Mouse (Mus musculus): ENCODE data around the gene Apol7a. TPM values are rescaled to one million over a fixed set of nuclear protein-coding genes. Genes with fewer than 3 reads are reported as not detected.

Gene Apol7a
- polyA plus RNA-seq, 1 experiment from 2014 or later, result 0.37 TPM

DNA sequence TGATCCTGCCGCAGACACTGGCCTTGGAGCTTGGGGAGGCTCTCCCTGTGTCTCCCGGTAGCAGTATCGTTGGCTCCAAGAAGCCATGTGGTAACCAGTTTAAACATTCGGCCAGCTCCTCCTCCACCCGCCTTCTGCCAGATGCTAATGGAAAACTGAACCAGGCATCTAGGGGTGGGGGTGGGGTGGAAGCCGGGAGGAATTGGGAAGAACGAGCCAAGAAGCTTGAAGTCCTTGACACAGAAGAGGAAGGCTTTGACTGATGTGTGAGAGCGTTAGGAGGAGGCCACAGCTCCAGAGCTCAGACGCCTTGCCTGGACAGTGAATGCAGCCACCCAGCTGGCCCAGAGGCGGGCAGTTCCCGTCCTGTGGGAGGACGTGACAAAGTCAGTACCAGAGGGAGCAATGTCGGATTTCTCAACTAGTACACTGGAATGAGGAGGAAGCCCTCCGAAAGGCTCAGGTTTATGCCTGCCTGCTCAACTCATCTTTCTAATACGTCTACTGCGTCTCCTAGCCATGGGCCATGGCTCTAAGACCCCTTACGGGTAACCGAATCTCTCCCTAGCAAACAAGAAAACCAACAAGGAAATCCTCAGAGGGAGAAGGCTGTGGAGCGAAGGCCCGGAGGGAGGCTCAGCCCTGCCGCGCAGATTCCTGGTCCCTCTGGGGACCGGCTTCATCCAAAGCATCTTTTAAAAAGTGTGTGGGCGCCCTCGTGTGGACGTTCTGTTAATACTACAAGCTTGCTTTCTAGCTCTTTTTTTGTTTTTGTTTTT lies 32.0 kb downstream of the Apol7a start:
- Histone ChIP-seq H3K4me1 (ENCODE audit: insufficient read depth, low read depth, low read length) (peaks cover 3% of the 10 kb centered on the region), H3K27me3 (replicated peaks; ENCODE audit: insufficient read depth, low read length) (no peaks in the 10 kb centered on the region), H3K4me3 (ENCODE audit: low read depth, low read length) (peak overlapping the region; percentile 10; the same call in 1 of the 2 replicates), H3K27ac (ENCODE audit: low read length) (peak overlapping the region; percentile 89), H3K9ac (replicated peaks; ENCODE audit: low read depth) (peak overlapping the region; percentile 2; the same call in 1 of the 2 replicates), H3K9me3 (ENCODE audit: low read length) (no peaks in the 10 kb centered on the region), H3K4me2 (replicated peaks; ENCODE audit: low read depth, low read length) (peak overlapping the region; percentile 49), H3K36me3 (ENCODE audit: insufficient read depth, low read length) (no peaks in the 10 kb centered on the region)
- WGBS, result 2% methylated on average over 26 of the region's 26 CpGs
- TF ChIP-seq EP300 (IDR thresholded peaks at IDR 0.05) (no peak; the same call in 1 of the 2 replicates), CTCF (IDR thresholded peaks at IDR 0.05) (peak; percentile 70)
- DNase-seq (ENCODE audit: low spot score) (peak; percentile 86), ATAC-seq (peak; percentile 73)

DNA sequence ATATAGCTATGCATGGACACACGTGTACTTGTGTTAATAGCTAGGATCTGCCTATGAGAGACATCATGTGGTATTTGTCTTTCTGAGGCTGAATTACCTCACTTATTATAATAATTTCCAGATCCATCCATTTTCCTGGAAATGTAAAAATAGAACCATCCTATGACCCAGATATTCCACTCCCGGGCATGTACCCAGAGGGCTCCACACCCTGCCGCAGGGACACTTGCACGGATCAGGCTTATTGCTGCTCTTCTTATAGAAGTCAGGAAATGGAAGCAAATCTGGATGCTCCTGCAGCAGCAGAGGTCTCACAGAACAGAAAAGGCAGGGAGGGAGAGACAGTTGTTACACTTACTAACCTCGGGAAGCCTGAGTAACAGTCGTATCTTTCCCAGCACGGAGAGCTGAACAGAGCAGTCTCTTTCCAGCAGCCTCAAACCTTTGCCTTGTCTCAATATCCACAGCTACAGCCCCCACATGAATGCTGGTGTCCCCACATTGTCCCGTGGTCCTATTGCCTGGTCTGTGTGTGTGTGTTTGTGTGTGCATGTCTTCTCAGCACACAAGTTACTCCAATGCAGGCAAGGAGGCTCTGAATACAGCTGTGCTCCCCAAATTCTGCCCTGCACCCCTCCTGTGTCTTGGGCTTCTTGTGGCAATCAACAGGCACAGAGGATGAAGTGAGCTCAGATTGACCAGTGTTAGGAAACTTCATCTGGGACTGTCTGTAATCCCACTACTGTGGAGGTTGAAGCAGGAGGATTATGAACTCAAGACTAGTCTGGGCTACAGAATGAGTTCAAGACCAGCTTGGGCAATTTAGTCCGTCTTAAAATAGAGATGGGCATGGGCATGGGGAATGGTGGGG lies 33.0 kb downstream of the Apol7a start:
- WGBS, result 52% methylated on average over 9 of the region's 9 CpGs
- Histone ChIP-seq H3K9me3 (ENCODE audit: low read length) (no peaks in the 10 kb centered on the region), H3K4me2 (replicated peaks; ENCODE audit: low read depth, low read length) (no peak overlapping the region), H3K4me3 (ENCODE audit: low read depth, low read length) (no peak overlapping the region), H3K36me3 (ENCODE audit: insufficient read depth, low read length) (no peaks in the 10 kb centered on the region), H3K9ac (replicated peaks; ENCODE audit: low read depth) (no peak overlapping the region), H3K27ac (ENCODE audit: low read length) (peak overlapping the region; percentile 89), H3K27me3 (replicated peaks; ENCODE audit: insufficient read depth, low read length) (no peaks in the 10 kb centered on the region), H3K4me1 (ENCODE audit: insufficient read depth, low read depth, low read length) (peaks cover 3% of the 10 kb centered on the region)
- DNase-seq (ENCODE audit: low spot score) (peak; percentile 11), ATAC-seq (no peak)
- TF ChIP-seq EP300 (IDR thresholded peaks at IDR 0.05) (peak; percentile 54; the same call in 1 of the 2 replicates), CTCF (IDR thresholded peaks at IDR 0.05) (no peak)

DNA sequence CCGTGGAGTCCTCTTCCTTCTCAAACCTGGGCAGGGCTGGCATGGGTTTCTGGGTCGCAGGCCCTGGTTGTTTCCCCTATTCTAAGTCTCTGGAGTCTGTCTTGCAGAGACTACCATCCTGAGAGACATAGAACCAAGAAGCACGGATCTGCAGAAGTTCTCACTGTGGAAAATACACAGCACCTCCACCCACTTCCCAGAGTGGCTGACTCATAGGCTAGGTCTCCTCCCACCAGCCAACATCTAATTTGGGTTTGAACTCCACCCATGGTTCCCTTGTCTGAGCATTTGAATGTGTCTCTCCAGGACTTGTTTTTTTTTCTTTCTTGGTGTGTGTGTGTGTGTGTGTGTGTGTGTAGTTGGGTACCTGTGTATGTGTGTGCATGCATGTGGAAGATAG lies 34.9 kb downstream of the Apol7a start:
- H3K4me1 ChIP-seq (ENCODE audit: insufficient read depth, low read depth, low read length), result peaks cover 3% of the 10 kb centered on the region
- H3K9ac ChIP-seq (replicated peaks; ENCODE audit: low read depth), result no peak overlapping the region
- no peaks in the 10 kb centered on the region for H3K9me3 ChIP-seq (ENCODE audit: low read length)
- H3K4me2 ChIP-seq (replicated peaks; ENCODE audit: low read depth, low read length), result no peak overlapping the region
- H3K36me3 ChIP-seq (ENCODE audit: insufficient read depth, low read length), result no peaks in the 10 kb centered on the region
- no peaks in the 10 kb centered on the region for H3K27me3 ChIP-seq (replicated peaks; ENCODE audit: insufficient read depth, low read length)
- peak; percentile 44 for DNase-seq (ENCODE audit: low spot score)
- no peak overlapping the region for H3K27ac ChIP-seq (ENCODE audit: low read length)
- WGBS, result 66% methylated on average over 3 of the region's 3 CpGs
- no peak overlapping the region for H3K4me3 ChIP-seq (ENCODE audit: low read depth, low read length)
- no peak for TF ChIP-seq CTCF (IDR thresholded peaks at IDR 0.05)
- TF ChIP-seq EP300 (IDR thresholded peaks at IDR 0.05), result no peak
- no peak for ATAC-seq

DNA sequence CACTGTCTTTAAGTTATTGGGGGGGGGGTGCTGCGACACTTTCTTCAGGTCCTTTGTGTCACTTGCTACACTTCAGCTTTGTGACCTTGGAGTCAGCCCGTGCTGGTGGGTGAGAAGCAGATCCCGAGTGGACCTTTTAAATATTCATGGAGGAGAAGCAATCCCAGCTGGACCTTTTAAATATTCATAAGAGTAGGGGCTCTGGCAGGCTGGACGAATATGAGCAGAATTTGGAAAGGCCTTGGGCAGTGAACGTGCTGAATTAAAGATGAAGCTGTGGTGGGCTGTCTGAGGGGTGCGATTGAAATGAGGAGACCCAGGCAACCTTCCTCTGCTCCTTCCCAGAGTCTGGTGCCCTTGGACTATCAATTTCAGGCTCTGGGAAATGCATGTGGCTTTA lies 35.3 kb downstream of the Apol7a start:
- no peak overlapping the region for H3K27ac ChIP-seq (ENCODE audit: low read length)
- no peaks in the 10 kb centered on the region for H3K27me3 ChIP-seq (replicated peaks; ENCODE audit: insufficient read depth, low read length)
- WGBS, result 49% methylated on average over 6 of the region's 6 CpGs
- peaks cover 3% of the 10 kb centered on the region for H3K4me1 ChIP-seq (ENCODE audit: insufficient read depth, low read depth, low read length)
- H3K4me2 ChIP-seq (replicated peaks; ENCODE audit: low read depth, low read length), result no peak overlapping the region
- no peaks in the 10 kb centered on the region for H3K36me3 ChIP-seq (ENCODE audit: insufficient read depth, low read length)
- TF ChIP-seq CTCF (IDR thresholded peaks at IDR 0.05) (no peak), EP300 (IDR thresholded peaks at IDR 0.05) (no peak)
- no peak overlapping the region for H3K9ac ChIP-seq (replicated peaks; ENCODE audit: low read depth)
- no peak for ATAC-seq
- H3K9me3 ChIP-seq (ENCODE audit: low read length), result no peaks in the 10 kb centered on the region
- no peak for DNase-seq (ENCODE audit: low spot score)
- no peak overlapping the region for H3K4me3 ChIP-seq (ENCODE audit: low read depth, low read length)

DNA sequence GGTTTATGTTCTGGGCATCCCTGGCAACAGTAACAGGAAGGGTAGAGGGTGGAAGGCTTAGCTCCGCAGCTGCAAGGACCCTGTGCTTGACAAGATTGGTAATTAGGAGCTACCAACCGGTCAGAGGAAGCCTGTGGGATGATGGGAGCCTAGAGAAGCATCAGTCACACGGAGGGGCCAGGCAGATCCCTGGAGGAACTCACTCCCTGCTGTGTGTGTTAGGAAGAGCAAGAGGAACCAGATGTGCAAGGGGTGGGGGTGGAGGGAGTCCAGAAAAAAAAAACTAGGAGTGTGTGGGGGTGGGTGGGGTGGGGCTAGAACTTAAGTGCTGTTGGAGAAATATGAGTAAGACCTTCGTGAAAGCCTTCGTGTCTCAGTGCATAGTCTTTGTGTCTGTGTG lies 36.0 kb downstream of the Apol7a start:
- H3K36me3 ChIP-seq (ENCODE audit: insufficient read depth, low read length), result no peaks in the 10 kb centered on the region
- 15% methylated on average over 5 of the region's 5 CpGs for WGBS
- no peak for TF ChIP-seq CTCF (IDR thresholded peaks at IDR 0.05)
- TF ChIP-seq EP300 (IDR thresholded peaks at IDR 0.05), result no peak

DNA sequence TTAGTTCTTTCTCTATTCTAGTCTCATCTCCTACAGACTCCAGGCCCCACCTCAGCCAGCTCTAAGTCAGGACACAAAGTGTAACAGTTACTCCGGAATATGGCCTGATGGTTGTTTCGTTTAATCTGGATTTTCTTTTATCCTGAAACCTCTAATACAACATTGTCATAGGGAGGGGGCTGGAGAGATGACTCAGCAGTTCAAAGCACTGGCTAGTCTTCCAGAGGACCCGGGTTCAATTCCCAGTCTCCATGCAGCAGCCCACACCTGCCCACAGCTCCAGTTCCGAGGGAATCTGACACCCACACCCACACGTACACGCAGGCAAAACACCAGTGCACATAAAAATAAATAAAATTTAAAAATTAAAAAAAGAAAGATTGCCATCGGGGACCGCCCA lies 39.0 kb downstream of the Apol7a start:
- no peaks in the 10 kb centered on the region for H3K9me3 ChIP-seq (ENCODE audit: low read length)
- DNase-seq (ENCODE audit: low spot score), result no peak
- TF ChIP-seq CTCF (IDR thresholded peaks at IDR 0.05) (no peak), EP300 (IDR thresholded peaks at IDR 0.05) (no peak)
- no peak overlapping the region for H3K27ac ChIP-seq (ENCODE audit: low read length)
- H3K4me3 ChIP-seq (ENCODE audit: low read depth, low read length), result no peak overlapping the region
- 93% methylated on average over 8 of the region's 8 CpGs for WGBS
- H3K4me2 ChIP-seq (replicated peaks; ENCODE audit: low read depth, low read length), result no peak overlapping the region
- no peaks in the 10 kb centered on the region for H3K27me3 ChIP-seq (replicated peaks; ENCODE audit: insufficient read depth, low read length)
- no peaks in the 10 kb centered on the region for H3K4me1 ChIP-seq (ENCODE audit: insufficient read depth, low read depth, low read length)
- no peaks in the 10 kb centered on the region for H3K36me3 ChIP-seq (ENCODE audit: insufficient read depth, low read length)
- no peak overlapping the region for H3K9ac ChIP-seq (replicated peaks; ENCODE audit: low read depth)
- ATAC-seq, result no peak

More for the DNA sequence above, 36.0 kb downstream of the Apol7a start:
- H3K9me3 ChIP-seq (ENCODE audit: low read length), result no peaks in the 10 kb centered on the region
- no peak overlapping the region for H3K4me3 ChIP-seq (ENCODE audit: low read depth, low read length)
- no peaks in the 10 kb centered on the region for H3K27me3 ChIP-seq (replicated peaks; ENCODE audit: insufficient read depth, low read length)
- ATAC-seq, result no peak
- H3K4me1 ChIP-seq (ENCODE audit: insufficient read depth, low read depth, low read length), result peaks cover 3% of the 10 kb centered on the region; the same call in 1 of the 2 replicates
- no peak overlapping the region for H3K9ac ChIP-seq (replicated peaks; ENCODE audit: low read depth)
- H3K27ac ChIP-seq (ENCODE audit: low read length), result no peak overlapping the region
- no peak overlapping the region for H3K4me2 ChIP-seq (replicated peaks; ENCODE audit: low read depth, low read length)
- no peak for DNase-seq (ENCODE audit: low spot score)

All from lung, postnatal 0 days (tissue).